Mouse (Mus musculus): ENCODE measurements around the gene Hist1h2bp.
"Not testable (repeated sequence)": the region's sequence is repeated elsewhere in the genome, so short reads cannot be mapped to it uniquely, and the experiment has no call there.

Gene Hist1h2bp

DNA sequence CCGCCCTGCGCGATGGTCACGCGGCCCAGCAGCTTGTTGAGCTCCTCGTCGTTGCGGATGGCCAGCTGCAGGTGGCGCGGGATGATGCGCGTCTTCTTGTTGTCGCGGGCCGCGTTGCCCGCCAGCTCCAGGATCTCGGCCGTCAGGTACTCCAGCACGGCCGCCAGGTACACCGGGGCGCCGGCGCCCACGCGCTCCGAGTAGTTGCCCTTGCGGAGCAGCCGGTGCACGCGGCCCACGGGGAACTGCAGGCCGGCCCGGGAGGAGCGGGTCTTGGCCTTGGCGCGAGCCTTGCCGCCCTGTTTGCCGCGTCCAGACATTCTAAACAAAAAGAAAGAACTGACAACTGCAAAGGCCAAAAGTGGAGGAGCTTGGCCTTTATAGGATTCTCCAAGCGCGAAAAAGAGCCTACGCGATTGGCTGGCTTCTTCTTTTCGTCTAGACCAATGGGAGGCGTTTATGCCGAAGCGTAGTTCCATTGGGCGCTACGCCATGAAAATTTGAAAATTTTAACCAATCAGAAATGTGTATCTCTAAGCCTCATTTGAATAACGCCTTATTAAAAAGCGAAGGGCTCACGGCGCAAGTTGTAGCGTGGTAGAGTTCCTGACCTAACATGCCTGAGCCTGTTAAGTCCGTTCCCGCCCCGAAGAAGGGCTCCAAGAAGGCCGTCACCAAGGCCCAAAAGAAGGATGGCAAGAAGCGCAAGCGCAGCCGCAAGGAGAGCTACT is at the start of gene Hist1h2bp, which contains the start of gene Hist1h2an:
TSS of gene Hist1h2bp (plus strand) at position 563 of the 731 bp plus-strand sequence.
TSS of gene Hist1h2an (minus strand) at position 320 of the 731 bp plus-strand sequence.
- ATAC-seq (ENCODE audit: insufficient number of reproducible peaks, low FRiP score, low TSS enrichment), result peak; percentile 97

GRCm38 (mm10) chr13:21745006-21745405 is 42.3 kb upstream of the Hist1h2bp start:
- no peak for ATAC-seq (ENCODE audit: insufficient number of reproducible peaks, low FRiP score, low TSS enrichment)

- ATAC-seq (ENCODE audit: insufficient number of reproducible peaks, low FRiP score, low TSS enrichment), result no peak
Observed at GRCm38 (mm10) chr13:21749387-21750158, 37.7 kb upstream of the Hist1h2bp start.

DNA sequence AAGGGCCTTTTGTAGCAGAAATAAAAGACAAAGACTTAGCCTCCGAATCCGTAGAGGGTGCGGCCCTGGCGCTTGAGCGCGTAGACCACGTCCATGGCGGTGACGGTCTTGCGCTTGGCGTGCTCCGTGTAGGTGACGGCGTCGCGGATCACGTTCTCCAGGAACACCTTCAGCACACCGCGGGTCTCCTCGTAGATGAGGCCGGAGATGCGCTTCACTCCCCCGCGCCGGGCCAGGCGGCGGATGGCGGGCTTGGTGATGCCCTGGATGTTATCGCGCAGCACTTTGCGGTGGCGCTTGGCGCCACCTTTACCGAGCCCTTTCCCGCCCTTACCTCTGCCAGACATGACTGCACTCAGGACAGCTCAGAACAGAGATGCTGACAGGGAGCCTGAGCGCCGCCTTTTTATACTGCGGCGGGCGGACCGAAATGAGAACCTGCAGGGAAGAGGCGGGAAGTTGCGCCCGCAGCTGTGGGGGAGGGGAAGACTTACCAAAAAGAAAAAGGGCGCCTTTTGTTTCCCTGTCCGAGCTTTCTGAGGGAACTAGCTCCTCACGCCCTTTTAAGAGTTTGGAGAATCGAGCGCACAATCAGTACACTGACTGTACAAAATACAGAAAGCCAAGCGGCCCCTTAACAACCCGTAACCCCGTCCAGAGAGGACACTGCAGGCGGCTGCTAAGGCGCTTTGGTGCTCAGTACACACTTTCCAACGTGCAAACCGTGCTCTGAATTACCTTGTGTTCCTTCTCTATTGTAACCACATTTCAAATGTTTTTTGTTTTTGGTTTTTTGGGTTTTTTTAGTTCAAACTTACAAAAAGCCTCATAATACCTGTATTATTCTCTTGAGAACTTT is 36.9 kb upstream of the Hist1h2bp start, which contains the start of gene Hist1h4k:
TSS of gene Hist1h4k (minus strand) at position 347 of the 859 bp plus-strand sequence.
- ATAC-seq (ENCODE audit: insufficient number of reproducible peaks, low FRiP score, low TSS enrichment), result peak; percentile 89

- no peak for ATAC-seq (ENCODE audit: insufficient number of reproducible peaks, low FRiP score, low TSS enrichment)
Observed at GRCm38 (mm10) chr13:21751417-21751816, 35.8 kb upstream of the Hist1h2bp start.

- ATAC-seq (ENCODE audit: insufficient number of reproducible peaks, low FRiP score, low TSS enrichment), result no peak
Observed at GRCm38 (mm10) chr13:21751827-21752226, 35.4 kb upstream of the Hist1h2bp start.

- ATAC-seq (ENCODE audit: insufficient number of reproducible peaks, low FRiP score, low TSS enrichment), result no peak
Observed at GRCm38 (mm10) chr13:21752356-21752755, 34.9 kb upstream of the Hist1h2bp start.

GRCm38 (mm10) chr13:21753051-21753523 is 34.2 kb upstream of the Hist1h2bp start:
- ATAC-seq (ENCODE audit: insufficient number of reproducible peaks, low FRiP score, low TSS enrichment), result no peak

GRCm38 (mm10) chr13:21753524-21754285 is 33.6 kb upstream of the Hist1h2bp start, which contains the start of the genes Hist1h2ak and Hist1h2bn:
Gene Hist1h2ak, minus strand, starts transcription at chr13:21753827.
Gene Hist1h2bn, plus strand, starts transcription at chr13:21754123.
- ATAC-seq (ENCODE audit: insufficient number of reproducible peaks, low FRiP score, low TSS enrichment), result peak; percentile 98

DNA sequence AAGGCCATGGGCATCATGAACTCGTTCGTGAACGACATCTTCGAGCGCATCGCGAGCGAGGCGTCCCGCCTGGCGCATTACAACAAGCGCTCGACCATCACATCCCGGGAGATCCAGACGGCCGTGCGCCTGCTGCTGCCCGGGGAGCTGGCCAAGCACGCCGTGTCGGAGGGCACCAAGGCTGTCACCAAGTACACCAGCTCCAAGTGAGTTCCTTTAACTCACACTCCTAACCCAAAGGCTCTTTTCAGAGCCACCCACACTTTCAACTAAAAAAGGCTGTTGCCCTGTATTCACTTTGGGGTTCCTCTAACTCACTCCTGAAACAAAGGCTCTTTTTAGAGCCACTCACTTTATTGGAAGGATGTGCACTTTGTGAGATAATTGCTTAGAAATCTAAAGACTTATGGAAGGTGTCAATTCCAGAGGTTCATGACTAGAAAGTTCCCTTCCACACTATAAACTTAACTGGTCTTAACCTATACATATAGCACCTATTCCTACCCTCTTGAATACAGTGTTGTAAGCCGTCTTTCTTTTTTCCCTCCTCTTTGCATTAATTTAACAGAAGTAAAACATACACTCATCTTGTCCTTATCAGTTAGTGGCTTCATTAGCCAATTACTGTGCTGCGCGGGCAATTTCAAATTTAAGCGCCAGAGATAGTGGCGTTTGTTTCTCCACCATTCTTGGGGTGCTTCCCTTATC is 32.8 kb upstream of the Hist1h2bp start:
- not testable (repeated sequence) for ATAC-seq (ENCODE audit: insufficient number of reproducible peaks, low FRiP score, low TSS enrichment)

DNA sequence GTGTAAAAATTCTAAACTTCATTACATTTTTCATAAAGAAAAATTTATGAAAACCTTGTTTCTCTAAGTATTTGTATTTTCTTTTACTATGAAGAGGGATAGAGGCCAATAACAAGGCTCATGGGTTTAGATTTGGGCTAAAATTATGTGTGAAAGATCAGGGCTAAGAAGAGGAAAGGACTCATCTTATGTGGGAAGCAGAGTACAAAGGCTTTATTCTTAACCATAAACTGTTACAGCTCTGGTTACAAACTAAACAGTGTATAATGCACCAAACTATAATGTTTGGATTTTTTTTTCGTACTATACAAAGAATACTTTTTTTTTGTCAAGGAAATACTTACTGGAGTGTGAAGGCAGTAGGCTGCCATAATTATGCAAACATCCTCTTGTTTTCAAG is 31.6 kb upstream of the Hist1h2bp start:
- no peak for ATAC-seq (ENCODE audit: insufficient number of reproducible peaks, low FRiP score, low TSS enrichment)

- peak; percentile 94 for ATAC-seq (ENCODE audit: insufficient number of reproducible peaks, low FRiP score, low TSS enrichment)
Observed at GRCm38 (mm10) chr13:21778814-21779766, 8.2 kb upstream of the Hist1h2bp start.

DNA sequence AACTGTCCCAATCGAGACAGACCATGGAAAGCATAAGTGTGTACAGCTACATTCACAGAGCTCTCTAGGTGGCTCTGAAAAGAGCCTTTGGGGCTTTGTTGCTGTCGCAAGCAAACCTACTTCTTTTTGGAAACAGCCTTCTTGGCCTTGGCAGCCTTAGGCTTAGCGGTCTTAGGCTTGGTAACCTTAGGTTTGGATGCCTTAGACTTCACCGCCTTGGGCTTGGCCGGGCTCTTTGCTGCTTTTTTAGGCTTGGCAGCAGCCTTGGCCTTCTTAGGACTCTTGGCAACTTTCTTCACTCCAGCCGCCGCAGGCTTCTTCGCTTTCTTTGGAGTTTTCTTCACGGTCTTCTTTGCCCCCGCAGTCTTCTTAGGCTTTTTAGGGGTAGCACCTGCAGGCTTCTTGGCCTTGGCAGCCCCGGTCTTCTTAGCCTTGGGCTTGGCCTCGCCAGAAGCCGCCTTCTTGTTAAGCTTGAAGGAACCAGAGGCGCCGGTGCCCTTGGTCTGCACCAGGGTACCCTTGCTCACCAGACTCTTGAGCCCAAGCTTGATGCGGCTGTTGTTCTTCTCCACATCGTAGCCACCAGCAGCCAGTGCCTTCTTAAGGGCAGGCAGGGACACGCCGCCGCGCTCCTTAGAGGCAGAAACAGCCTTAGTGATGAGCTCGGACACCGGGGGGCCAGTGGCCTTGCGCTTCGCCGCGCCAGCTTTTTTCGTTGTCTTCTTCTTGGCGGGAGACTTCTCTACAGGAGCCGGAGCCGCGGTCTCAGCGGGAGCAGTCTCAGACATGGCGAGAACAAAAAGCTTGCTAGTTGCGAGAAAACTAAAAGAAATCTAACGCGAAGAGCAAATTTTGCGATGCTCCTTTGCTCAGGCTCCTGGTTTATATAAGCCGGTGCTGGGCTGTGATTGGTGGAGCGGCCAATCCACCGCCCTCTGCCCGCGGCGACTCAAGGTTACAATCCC is 7.2 kb upstream of the Hist1h2bp start, which contains the start of gene Hist1h1b:
TSS of gene Hist1h1b (minus strand) at position 859 of the 965 bp plus-strand sequence.
- ATAC-seq (ENCODE audit: insufficient number of reproducible peaks, low FRiP score, low TSS enrichment), result peak; percentile 71

- ATAC-seq (ENCODE audit: insufficient number of reproducible peaks, low FRiP score, low TSS enrichment), result no peak
Observed at GRCm38 (mm10) chr13:21781021-21781555, 6.2 kb upstream of the Hist1h2bp start.

GRCm38 (mm10) chr13:21781639-21782038 is 5.6 kb upstream of the Hist1h2bp start:
- ATAC-seq (ENCODE audit: insufficient number of reproducible peaks, low FRiP score, low TSS enrichment), result no peak

All from cerebellum, adult (tissue).